Mouse (Mus musculus): ENCODE results near the gene Cyb5d2. TPM values are rescaled to one million over a fixed set of nuclear protein-coding genes. Genes with fewer than 3 reads are reported as not detected.

Gene Cyb5d2
- polyA plus RNA-seq, 1 experiment = 11.5 TPM

DNA sequence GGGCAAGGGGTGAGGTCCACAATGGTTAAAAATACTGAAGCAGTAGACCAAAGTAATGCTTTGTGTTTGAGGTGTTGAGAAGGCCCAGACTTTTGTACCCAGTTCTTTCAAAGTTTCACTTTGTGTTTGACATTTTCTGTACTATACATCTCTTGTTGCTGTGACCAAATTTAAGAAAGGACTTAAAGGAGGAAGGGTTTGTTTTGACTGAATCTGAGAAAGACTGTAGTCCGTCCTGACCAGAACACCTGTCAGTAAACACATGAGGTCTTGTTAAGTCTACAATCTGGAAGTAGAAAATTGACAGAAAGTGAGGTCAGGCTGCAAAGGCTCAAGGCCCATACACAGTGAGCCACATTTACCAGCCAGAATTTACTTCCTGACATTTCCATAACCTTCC lies 20.9 kb upstream of the Cyb5d2 start:
- TF ChIP-seq POLR2A (IDR thresholded peaks at IDR 0.05; ENCODE audit: low read depth, low read length) = no peak
- 87% methylated on average over 1 of the region's 1 CpGs for WGBS

GRCm38 (mm10) chr11:72814188-72814587 lies 18.2 kb upstream of the Cyb5d2 start:
- no peak overlapping the region for H3K27ac ChIP-seq (ENCODE audit: insufficient read depth, low read depth, low read length)
- H3K4me3 ChIP-seq (ENCODE audit: insufficient read depth, low read depth, low read length) = no peak overlapping the region
- 0 out of 2 replicates have a peak, but pooled peaks have one; percentile 8 for TF ChIP-seq CTCF (conservative IDR thresholded peaks at IDR 0.05; ENCODE audit: insufficient read depth, insufficient read length, low read depth, low read length)
- no peak for TF ChIP-seq POLR2A (IDR thresholded peaks at IDR 0.05; ENCODE audit: low read depth, low read length)
- H3K36me3 ChIP-seq (ENCODE audit: control insufficient read depth, insufficient read depth, low read length) = no peaks in the 10 kb centered on the region
- WGBS = 82% methylated on average over 2 of the region's 2 CpGs
- no peaks in the 10 kb centered on the region for H3K27me3 ChIP-seq (replicated peaks; ENCODE audit: control insufficient read depth, insufficient read depth, low read length)
- H3K4me1 ChIP-seq (ENCODE audit: control insufficient read depth, insufficient read depth, low read length) = no peaks in the 10 kb centered on the region
- DNase-seq = no peak

More for the DNA sequence above, 20.9 kb upstream of the Cyb5d2 start:
- H3K36me3 ChIP-seq (ENCODE audit: control insufficient read depth, insufficient read depth, low read length) = peaks cover 1% of the 10 kb centered on the region; the same call in 1 of the 2 replicates
- no peak overlapping the region for H3K4me3 ChIP-seq (ENCODE audit: insufficient read depth, low read depth, low read length)
- H3K27me3 ChIP-seq (replicated peaks; ENCODE audit: control insufficient read depth, insufficient read depth, low read length) = no peaks in the 10 kb centered on the region
- DNase-seq = no peak
- H3K4me1 ChIP-seq (ENCODE audit: control insufficient read depth, insufficient read depth, low read length) = no peaks in the 10 kb centered on the region
- no peak overlapping the region for H3K27ac ChIP-seq (ENCODE audit: insufficient read depth, low read depth, low read length)

GRCm38 (mm10) chr11:72813687-72814086 lies 17.7 kb upstream of the Cyb5d2 start:
- Histone ChIP-seq H3K4me1 (ENCODE audit: control insufficient read depth, insufficient read depth, low read length) (no peaks in the 10 kb centered on the region), H3K36me3 (ENCODE audit: control insufficient read depth, insufficient read depth, low read length) (no peaks in the 10 kb centered on the region), H3K27me3 (replicated peaks; ENCODE audit: control insufficient read depth, insufficient read depth, low read length) (no peaks in the 10 kb centered on the region), H3K27ac (ENCODE audit: insufficient read depth, low read depth, low read length) (no peak overlapping the region), H3K4me3 (ENCODE audit: insufficient read depth, low read depth, low read length) (no peak overlapping the region)
- no peak for DNase-seq
- TF ChIP-seq POLR2A (IDR thresholded peaks at IDR 0.05; ENCODE audit: low read depth, low read length) (no peak), CTCF (conservative IDR thresholded peaks at IDR 0.05; ENCODE audit: insufficient read depth, insufficient read length, low read depth, low read length) (no peak)
- 97% methylated on average over 5 of the region's 5 CpGs for WGBS

DNA sequence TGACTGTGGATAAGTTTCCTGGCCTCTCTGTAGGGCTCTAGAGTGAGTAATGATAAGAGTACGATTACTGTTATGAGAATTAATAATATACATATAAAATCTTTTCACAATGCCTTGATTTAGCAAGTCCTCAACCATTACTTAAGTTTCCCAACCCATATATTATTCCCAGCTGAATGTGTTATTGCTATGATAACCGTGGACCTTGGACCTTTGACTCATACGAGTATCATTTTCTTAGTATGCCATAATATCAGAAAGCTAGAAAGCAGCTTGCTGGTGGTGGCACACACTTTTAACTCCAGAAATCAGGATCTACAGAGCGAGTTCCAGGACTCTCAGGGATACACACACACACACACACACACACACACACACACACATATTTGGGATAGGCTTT lies 12.1 kb upstream of the Cyb5d2 start:
- 72% methylated on average over 4 of the region's 4 CpGs for WGBS
- TF ChIP-seq CTCF (conservative IDR thresholded peaks at IDR 0.05; ENCODE audit: insufficient read depth, insufficient read length, low read depth, low read length) (no peak), POLR2A (IDR thresholded peaks at IDR 0.05; ENCODE audit: low read depth, low read length) (no peak)
- no peak overlapping the region for H3K27ac ChIP-seq (ENCODE audit: insufficient read depth, low read depth, low read length)
- DNase-seq = no peak
- H3K36me3 ChIP-seq (ENCODE audit: control insufficient read depth, insufficient read depth, low read length) = no peaks in the 10 kb centered on the region
- H3K4me1 ChIP-seq (ENCODE audit: control insufficient read depth, insufficient read depth, low read length) = peaks cover 13% of the 10 kb centered on the region; the same call in 1 of the 2 replicates
- H3K4me3 ChIP-seq (ENCODE audit: insufficient read depth, low read depth, low read length) = no peak overlapping the region
- H3K27me3 ChIP-seq (replicated peaks; ENCODE audit: control insufficient read depth, insufficient read depth, low read length) = no peaks in the 10 kb centered on the region

DNA sequence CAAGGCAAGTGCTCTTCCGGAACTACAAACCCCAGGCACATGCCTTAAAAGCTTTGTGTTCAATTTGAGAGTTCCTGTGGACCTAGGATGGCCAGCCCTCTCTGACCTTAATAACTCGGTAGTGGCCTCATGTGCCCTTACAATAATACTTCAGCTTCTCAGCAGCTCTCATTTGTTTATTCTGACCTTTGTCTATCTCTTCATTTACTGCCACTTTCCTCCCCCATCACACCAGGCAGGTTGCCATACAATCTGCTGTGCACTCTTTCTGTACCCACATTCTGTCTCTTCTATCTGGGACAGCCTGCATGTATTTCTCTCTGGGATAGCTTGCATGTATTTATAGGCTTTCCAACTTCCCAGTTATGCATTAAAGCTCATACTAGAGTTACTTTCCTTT lies 10.6 kb upstream of the Cyb5d2 start:
- no peak overlapping the region for H3K27ac ChIP-seq (ENCODE audit: insufficient read depth, low read depth, low read length)
- no peaks in the 10 kb centered on the region for H3K27me3 ChIP-seq (replicated peaks; ENCODE audit: control insufficient read depth, insufficient read depth, low read length)
- peaks cover 16% of the 10 kb centered on the region; the same call in 1 of the 2 replicates for H3K4me1 ChIP-seq (ENCODE audit: control insufficient read depth, insufficient read depth, low read length)
- 46% methylated on average over 2 of the region's 2 CpGs for WGBS
- no peak for TF ChIP-seq CTCF (conservative IDR thresholded peaks at IDR 0.05; ENCODE audit: insufficient read depth, insufficient read length, low read depth, low read length)
- TF ChIP-seq POLR2A (IDR thresholded peaks at IDR 0.05; ENCODE audit: low read depth, low read length) = no peak
- no peak overlapping the region for H3K4me3 ChIP-seq (ENCODE audit: insufficient read depth, low read depth, low read length)
- peak; percentile 12 for DNase-seq
- no peaks in the 10 kb centered on the region for H3K36me3 ChIP-seq (ENCODE audit: control insufficient read depth, insufficient read depth, low read length)

DNA sequence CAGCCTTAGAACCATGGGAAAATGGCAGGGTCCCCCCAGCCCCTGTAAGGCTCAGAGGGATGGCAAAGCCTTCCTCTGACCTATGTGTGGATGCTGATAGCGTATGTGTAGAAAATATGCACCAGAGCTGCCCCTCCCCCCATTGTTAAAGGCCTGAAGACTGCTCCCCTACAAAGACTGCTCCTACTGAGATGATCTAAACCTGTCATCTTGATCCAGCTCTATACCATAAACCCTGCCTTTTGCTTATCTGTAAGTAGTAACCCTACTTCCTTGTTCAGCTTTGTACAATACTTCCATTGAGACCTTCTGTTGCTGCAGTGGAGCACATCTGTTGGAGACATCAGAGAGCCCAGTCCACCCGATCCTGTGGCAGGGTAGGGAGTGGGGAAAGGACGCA lies 9.3 kb upstream of the Cyb5d2 start:
- no peak for TF ChIP-seq POLR2A (IDR thresholded peaks at IDR 0.05; ENCODE audit: low read depth, low read length)
- no peak for TF ChIP-seq CTCF (conservative IDR thresholded peaks at IDR 0.05; ENCODE audit: insufficient read depth, insufficient read length, low read depth, low read length)
- Histone ChIP-seq H3K4me3 (ENCODE audit: insufficient read depth, low read depth, low read length) (no peak overlapping the region), H3K27me3 (replicated peaks; ENCODE audit: control insufficient read depth, insufficient read depth, low read length) (no peaks in the 10 kb centered on the region), H3K4me1 (ENCODE audit: control insufficient read depth, insufficient read depth, low read length) (peaks cover 16% of the 10 kb centered on the region; the same call in 1 of the 2 replicates), H3K27ac (ENCODE audit: insufficient read depth, low read depth, low read length) (no peak overlapping the region), H3K36me3 (ENCODE audit: control insufficient read depth, insufficient read depth, low read length) (no peaks in the 10 kb centered on the region)
- WGBS = 94% methylated on average over 3 of the region's 3 CpGs
- no peak for DNase-seq

DNA sequence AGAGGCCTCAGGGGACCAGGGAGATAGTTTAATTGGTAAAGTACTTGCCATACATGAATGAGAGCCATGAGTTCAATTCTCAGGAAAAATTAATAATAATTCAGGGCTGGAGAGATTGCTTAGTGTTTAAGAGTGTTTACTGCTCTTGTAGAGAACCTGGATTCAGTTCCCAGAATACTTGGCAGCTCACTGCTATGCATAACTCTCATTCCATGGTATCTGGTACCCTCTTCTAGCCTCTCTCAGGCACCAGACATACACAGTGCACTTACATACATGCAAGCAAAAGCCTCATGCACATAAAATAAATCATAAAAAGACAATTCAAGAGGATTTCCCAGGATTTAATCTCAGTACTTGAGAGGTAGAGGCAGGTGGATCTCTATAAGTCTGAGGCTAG lies 8.6 kb upstream of the Cyb5d2 start:
- Histone ChIP-seq H3K4me3 (ENCODE audit: insufficient read depth, low read depth, low read length) (no peak overlapping the region), H3K27me3 (replicated peaks; ENCODE audit: control insufficient read depth, insufficient read depth, low read length) (no peaks in the 10 kb centered on the region)
- DNase-seq = no peak

More for the DNA sequence above, 8.6 kb upstream of the Cyb5d2 start:
- Histone ChIP-seq H3K4me1 (ENCODE audit: control insufficient read depth, insufficient read depth, low read length) (peaks cover 16% of the 10 kb centered on the region; the same call in 1 of the 2 replicates), H3K27ac (ENCODE audit: insufficient read depth, low read depth, low read length) (no peak overlapping the region), H3K36me3 (ENCODE audit: control insufficient read depth, insufficient read depth, low read length) (no peaks in the 10 kb centered on the region)
- TF ChIP-seq POLR2A (IDR thresholded peaks at IDR 0.05; ENCODE audit: low read depth, low read length) (no peak), CTCF (conservative IDR thresholded peaks at IDR 0.05; ENCODE audit: insufficient read depth, insufficient read length, low read depth, low read length) (no peak)
